Mouse (Mus musculus): ENCODE results near the gene Ralgapa2. TPM values are rescaled to one million over a fixed set of nuclear protein-coding genes. Genes with fewer than 3 reads are reported as not detected.
"Not testable (repeated sequence)": the region's sequence is repeated elsewhere in the genome, so short reads cannot be mapped to it uniquely, and the experiment has no call there.

Ralgapa2 gene
- polyA plus RNA-seq, 1 experiment from 2014 or later: 11.4 TPM

- H3K27me3 ChIP-seq (replicated peaks); H3K9ac ChIP-seq; H3K4me2 ChIP-seq (replicated peaks); ATAC-seq (ENCODE audit: low FRiP score, low read depth); H3K4me3 ChIP-seq; H3K9me3 ChIP-seq; H3K36me3 ChIP-seq; H3K27ac ChIP-seq; H3K4me1 ChIP-seq: not testable (repeated sequence)
- WGBS: 83% methylated on average over 3 of the region's 3 CpGs
Observed at GRCm38 (mm10) chr2:146466811-146467210, 45.3 kb downstream of the Ralgapa2 start.

GRCm38 (mm10) chr2:146457494-146457893 is 54.6 kb downstream of the Ralgapa2 start:
- Histone ChIP-seq H3K9ac (no peak overlapping the region), H3K36me3 (no peaks in the 10 kb centered on the region), H3K4me2 (replicated peaks) (no peak overlapping the region), H3K27me3 (replicated peaks) (no peaks in the 10 kb centered on the region), H3K27ac (no peak overlapping the region), H3K4me3 (no peak overlapping the region), H3K9me3 (no peaks in the 10 kb centered on the region), H3K4me1 (no peaks in the 10 kb centered on the region)
- no peak for ATAC-seq (ENCODE audit: low FRiP score, low read depth)
- 82% methylated on average over 2 of the region's 2 CpGs for WGBS

- Histone ChIP-seq H3K9ac (no peak overlapping the region), H3K4me3 (no peak overlapping the region), H3K4me2 (replicated peaks) (no peak overlapping the region), H3K4me1 (no peaks in the 10 kb centered on the region), H3K9me3 (no peaks in the 10 kb centered on the region), H3K27me3 (replicated peaks) (no peaks in the 10 kb centered on the region), H3K36me3 (no peaks in the 10 kb centered on the region), H3K27ac (no peak overlapping the region)
- 89% methylated on average over 7 of the region's 7 CpGs for WGBS
- no peak for ATAC-seq (ENCODE audit: low FRiP score, low read depth)
Observed at GRCm38 (mm10) chr2:146456612-146457011, 55.5 kb downstream of the Ralgapa2 start.

GRCm38 (mm10) chr2:146456062-146456461 is 56.1 kb downstream of the Ralgapa2 start:
- no peak overlapping the region for H3K27ac ChIP-seq
- no peaks in the 10 kb centered on the region for H3K9me3 ChIP-seq
- no peak overlapping the region for H3K4me2 ChIP-seq (replicated peaks)
- no peak overlapping the region for H3K9ac ChIP-seq
- no peaks in the 10 kb centered on the region for H3K36me3 ChIP-seq
- ATAC-seq (ENCODE audit: low FRiP score, low read depth): no peak
- H3K4me1 ChIP-seq: no peaks in the 10 kb centered on the region
- H3K27me3 ChIP-seq (replicated peaks): no peaks in the 10 kb centered on the region
- WGBS: 88% methylated on average over 4 of the region's 4 CpGs
- H3K4me3 ChIP-seq: no peak overlapping the region

GRCm38 (mm10) chr2:146444009-146444408 is 68.1 kb downstream of the Ralgapa2 start:
- H3K4me1 ChIP-seq: no peaks in the 10 kb centered on the region
- no peak overlapping the region for H3K4me2 ChIP-seq (replicated peaks)
- no peaks in the 10 kb centered on the region for H3K9me3 ChIP-seq
- no peak overlapping the region for H3K9ac ChIP-seq
- H3K27ac ChIP-seq: no peak overlapping the region
- H3K27me3 ChIP-seq (replicated peaks): no peaks in the 10 kb centered on the region
- no peak for ATAC-seq (ENCODE audit: low FRiP score, low read depth)
- WGBS: 85% methylated on average over 3 of the region's 3 CpGs
- H3K4me3 ChIP-seq: no peak overlapping the region
- H3K36me3 ChIP-seq: peaks cover 7% of the 10 kb centered on the region; the same call in 1 of the 2 replicates

GRCm38 (mm10) chr2:146443291-146443875 is 68.8 kb downstream of the Ralgapa2 start:
- Histone ChIP-seq H3K4me3 (no peak overlapping the region), H3K9me3 (no peaks in the 10 kb centered on the region), H3K4me1 (no peaks in the 10 kb centered on the region), H3K9ac (no peak overlapping the region), H3K4me2 (replicated peaks) (no peak overlapping the region), H3K36me3 (peaks cover 7% of the 10 kb centered on the region; the same call in 1 of the 2 replicates), H3K27me3 (replicated peaks) (no peaks in the 10 kb centered on the region), H3K27ac (no peak overlapping the region)
- WGBS: 95% methylated on average over 9 of the region's 9 CpGs
- ATAC-seq (ENCODE audit: low FRiP score, low read depth): no peak

- ATAC-seq (ENCODE audit: low FRiP score, low read depth): no peak
- 92% methylated on average over 4 of the region's 4 CpGs for WGBS
- no peaks in the 10 kb centered on the region for H3K9me3 ChIP-seq
Observed at GRCm38 (mm10) chr2:146441711-146442110, 70.4 kb downstream of the Ralgapa2 start.

GRCm38 (mm10) chr2:146428751-146429150 is 83.4 kb downstream of the Ralgapa2 start:
- no peak for ATAC-seq (ENCODE audit: low FRiP score, low read depth)
- H3K27ac ChIP-seq: no peak overlapping the region
- 93% methylated on average over 3 of the region's 3 CpGs for WGBS
- peaks cover 3% of the 10 kb centered on the region; the same call in 1 of the 2 replicates for H3K36me3 ChIP-seq
- no peak overlapping the region for H3K9ac ChIP-seq
- H3K4me1 ChIP-seq: no peaks in the 10 kb centered on the region
- no peaks in the 10 kb centered on the region for H3K9me3 ChIP-seq
- no peak overlapping the region for H3K4me2 ChIP-seq (replicated peaks)
- H3K27me3 ChIP-seq (replicated peaks): no peaks in the 10 kb centered on the region
- no peak overlapping the region for H3K4me3 ChIP-seq

More at GRCm38 (mm10) chr2:146441711-146442110, 70.4 kb downstream of the Ralgapa2 start:
- H3K4me1 ChIP-seq: no peaks in the 10 kb centered on the region
- H3K27me3 ChIP-seq (replicated peaks): no peaks in the 10 kb centered on the region
- H3K4me3 ChIP-seq: no peak overlapping the region
- H3K36me3 ChIP-seq: peaks cover 7% of the 10 kb centered on the region; the same call in 1 of the 2 replicates
- H3K27ac ChIP-seq: no peak overlapping the region
- no peak overlapping the region for H3K9ac ChIP-seq
- no peak overlapping the region for H3K4me2 ChIP-seq (replicated peaks)

- H3K27me3 ChIP-seq (replicated peaks): no peaks in the 10 kb centered on the region
- H3K27ac ChIP-seq: no peak overlapping the region
- 96% methylated on average over 3 of the region's 3 CpGs for WGBS
- H3K4me1 ChIP-seq: no peaks in the 10 kb centered on the region
- no peak overlapping the region for H3K9ac ChIP-seq
- peaks cover 3% of the 10 kb centered on the region; the same call in 1 of the 2 replicates for H3K36me3 ChIP-seq
- no peak overlapping the region for H3K4me3 ChIP-seq
- no peaks in the 10 kb centered on the region for H3K9me3 ChIP-seq
- no peak overlapping the region for H3K4me2 ChIP-seq (replicated peaks)
- ATAC-seq (ENCODE audit: low FRiP score, low read depth): no peak
Observed at GRCm38 (mm10) chr2:146427380-146427779, 84.8 kb downstream of the Ralgapa2 start.

- ATAC-seq (ENCODE audit: low FRiP score, low read depth): no peak
Observed at GRCm38 (mm10) chr2:146426321-146426720, 85.8 kb downstream of the Ralgapa2 start.

GRCm38 (mm10) chr2:146425235-146425634 is 86.9 kb downstream of the Ralgapa2 start:
- Histone ChIP-seq H3K4me2 (replicated peaks) (no peak overlapping the region), H3K4me1 (no peaks in the 10 kb centered on the region), H3K9ac (no peak overlapping the region), H3K27ac (no peak overlapping the region), H3K27me3 (replicated peaks) (no peaks in the 10 kb centered on the region), H3K9me3 (no peaks in the 10 kb centered on the region), H3K4me3 (no peak overlapping the region), H3K36me3 (peaks cover 6% of the 10 kb centered on the region; the same call in 1 of the 2 replicates)
- ATAC-seq (ENCODE audit: low FRiP score, low read depth): no peak
- WGBS: 84% methylated on average over 2 of the region's 2 CpGs

More at GRCm38 (mm10) chr2:146426321-146426720, 85.8 kb downstream of the Ralgapa2 start:
- peaks cover 3% of the 10 kb centered on the region; the same call in 1 of the 2 replicates for H3K36me3 ChIP-seq
- 92% methylated on average over 7 of the region's 7 CpGs for WGBS
- H3K9ac ChIP-seq: no peak overlapping the region
- no peaks in the 10 kb centered on the region for H3K9me3 ChIP-seq
- no peak overlapping the region for H3K4me2 ChIP-seq (replicated peaks)
- H3K27ac ChIP-seq: no peak overlapping the region
- no peaks in the 10 kb centered on the region for H3K4me1 ChIP-seq
- no peaks in the 10 kb centered on the region for H3K27me3 ChIP-seq (replicated peaks)
- H3K4me3 ChIP-seq: no peak overlapping the region

GRCm38 (mm10) chr2:146423710-146424301 is 88.3 kb downstream of the Ralgapa2 start:
- no peak overlapping the region for H3K4me2 ChIP-seq (replicated peaks)
- ATAC-seq (ENCODE audit: low FRiP score, low read depth): no peak
- no peak overlapping the region for H3K9ac ChIP-seq
- no peak overlapping the region for H3K4me3 ChIP-seq
- H3K9me3 ChIP-seq: no peaks in the 10 kb centered on the region
- H3K27ac ChIP-seq: no peak overlapping the region
- H3K36me3 ChIP-seq: peaks cover 3% of the 10 kb centered on the region; the same call in 1 of the 2 replicates
- 82% methylated on average over 4 of the region's 4 CpGs for WGBS
- no peaks in the 10 kb centered on the region for H3K27me3 ChIP-seq (replicated peaks)
- H3K4me1 ChIP-seq: no peaks in the 10 kb centered on the region

Measured in neural tube, embryonic 12.5 days (tissue).